Mouse (Mus musculus) brain, embryonic 14.5 days (tissue): ENCODE results near the gene Rcn3. TPM values are rescaled to one million over a fixed set of nuclear protein-coding genes. Genes with fewer than 3 reads are reported as not detected.
"Not testable (repeated sequence)": the region's sequence is repeated elsewhere in the genome, so short reads cannot be mapped to it uniquely, and the experiment has no call there.

Experiments
- DNase-seq: peaks from one replicate; pipeline ENCODE4 v3.0.0-alpha.2; 2011; ENCODE audit warnings: low read depth
- CTCF ChIP-seq: fragments of 200-500 bp; IDR thresholded peaks from 2 replicates; pipeline ENCODE4 v1.5.1; 2012; ENCODE audit warnings: inconsistent platforms, mild to moderate bottlenecking, moderate library complexity, borderline replicate concordance; ENCODE audit not compliant: insufficient read depth, insufficient read length; ENCODE audit errors: extremely low read depth
- POLR2A ChIP-seq: fragments of 200-500 bp; IDR thresholded peaks from 2 replicates; pipeline ENCODE4 v1.6.1; 2012; ENCODE audit warnings: mild to moderate bottlenecking, inconsistent platforms, borderline replicate concordance; ENCODE audit not compliant: poor library complexity, insufficient read depth, insufficient read length, severe bottlenecking; ENCODE audit errors: extremely low read depth
- polyA plus RNA-seq: library from polyadenylated mRNA; depleted of rRNA; stranded (reverse); fragments of >200 nt; gene quantifications from 2 replicates; pipeline ENCODE4 v1.2.3, GENCODE M21; 2012

The Rcn3 gene
- polyA plus RNA-seq, 1 experiment, result 101 TPM

DNA sequence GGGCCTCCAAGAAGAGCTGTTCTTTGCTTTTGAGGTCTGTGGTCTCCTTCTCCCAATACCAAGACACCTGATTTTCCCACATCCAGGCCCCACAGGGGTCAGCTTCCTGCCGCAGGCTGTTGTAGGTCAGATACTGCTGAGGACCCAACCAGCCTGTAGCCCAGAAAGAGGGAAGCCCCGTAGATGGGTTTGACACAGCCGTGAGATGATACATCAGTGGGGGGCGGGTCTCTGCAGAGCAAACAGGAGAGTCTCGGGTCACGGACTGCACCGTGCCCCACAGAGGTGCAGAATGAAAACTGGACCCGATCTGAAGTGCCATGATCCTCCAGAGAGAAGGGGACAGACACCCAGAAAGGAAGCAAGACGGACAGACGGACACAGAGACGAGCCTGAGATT lies 10.4 kb upstream of the Rcn3 start:
- DNase-seq, result no peak
- TF ChIP-seq CTCF (no peak), POLR2A (no peak)

DNA sequence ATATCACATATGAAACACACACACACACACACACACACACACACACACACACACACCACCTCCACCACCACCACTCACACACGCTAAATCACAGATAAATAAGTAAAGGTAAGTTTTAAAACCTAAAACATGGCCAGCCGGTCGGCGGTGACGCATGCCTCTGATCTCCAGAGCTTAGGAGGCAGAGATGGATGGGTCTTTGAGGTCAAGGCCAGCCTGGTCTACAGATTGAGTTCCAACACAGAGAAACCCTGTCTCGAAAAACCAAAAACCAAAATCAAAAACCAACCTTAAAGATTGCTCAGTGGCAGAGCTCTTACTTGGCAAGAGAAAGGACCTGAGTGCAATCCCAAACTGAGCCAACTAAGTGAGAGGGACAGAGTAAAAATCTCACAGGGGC lies 8.0 kb upstream of the Rcn3 start:
- TF ChIP-seq POLR2A, result no peak
- TF ChIP-seq CTCF, result no peak
- DNase-seq, result no peak

DNA sequence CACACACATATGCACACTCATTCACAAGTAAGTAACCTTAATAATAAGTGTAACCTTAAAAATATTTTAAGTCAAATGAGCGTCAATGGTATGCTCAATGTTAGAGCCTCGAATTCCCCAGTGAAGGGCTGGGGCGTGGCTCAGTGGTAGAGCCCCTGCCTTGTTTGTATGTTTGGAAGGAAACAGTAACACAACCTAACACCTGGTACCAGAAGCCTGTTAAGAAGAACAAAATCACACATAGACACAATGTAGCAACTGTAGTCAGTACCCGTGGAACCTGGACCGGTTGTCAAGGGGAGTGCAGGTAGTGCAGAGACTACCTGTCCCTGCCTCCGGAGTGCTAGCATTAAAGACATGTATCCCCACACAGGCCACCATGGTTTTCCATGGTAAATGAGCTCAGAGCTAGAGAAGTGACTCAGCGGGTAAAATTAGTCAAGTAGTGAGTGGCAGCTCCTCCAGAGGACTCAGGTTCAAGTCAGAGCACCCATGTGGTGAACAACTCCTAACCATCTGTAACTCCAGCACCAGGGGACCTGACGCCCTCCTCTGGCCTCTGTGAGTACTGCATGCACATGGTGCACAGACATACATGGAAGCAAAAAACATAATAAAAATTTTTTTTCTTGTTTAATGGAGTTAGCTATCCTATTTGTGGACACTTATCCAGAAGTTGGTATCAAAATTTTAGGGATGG lies 6.7 kb upstream of the Rcn3 start:
- DNase-seq, result no peak
- peak; percentile 32; the same call in 1 of the 2 replicates for TF ChIP-seq CTCF
- no peak for TF ChIP-seq POLR2A

DNA sequence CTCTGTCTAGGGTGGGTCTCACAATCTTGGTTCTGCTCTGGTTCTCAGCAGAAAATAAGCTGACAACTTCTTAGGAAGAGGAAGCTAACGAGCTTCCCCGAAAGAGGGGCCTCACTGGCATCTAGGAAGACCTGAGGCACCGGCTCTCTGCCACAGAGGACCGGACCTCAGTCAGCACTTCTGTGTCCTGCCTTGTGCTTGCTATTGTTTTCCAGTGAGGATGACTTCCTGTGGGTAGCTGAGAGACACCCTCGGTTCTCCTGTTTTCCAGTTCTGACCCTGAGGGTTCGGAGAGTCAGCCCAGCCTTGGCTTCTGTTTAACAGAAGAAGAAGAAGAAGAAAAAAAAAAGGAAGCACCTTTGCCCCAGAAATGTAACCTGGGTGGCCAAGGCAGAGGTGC lies 5.5 kb upstream of the Rcn3 start:
- TF ChIP-seq CTCF (no peak), POLR2A (no peak)
- no peak for DNase-seq

DNA sequence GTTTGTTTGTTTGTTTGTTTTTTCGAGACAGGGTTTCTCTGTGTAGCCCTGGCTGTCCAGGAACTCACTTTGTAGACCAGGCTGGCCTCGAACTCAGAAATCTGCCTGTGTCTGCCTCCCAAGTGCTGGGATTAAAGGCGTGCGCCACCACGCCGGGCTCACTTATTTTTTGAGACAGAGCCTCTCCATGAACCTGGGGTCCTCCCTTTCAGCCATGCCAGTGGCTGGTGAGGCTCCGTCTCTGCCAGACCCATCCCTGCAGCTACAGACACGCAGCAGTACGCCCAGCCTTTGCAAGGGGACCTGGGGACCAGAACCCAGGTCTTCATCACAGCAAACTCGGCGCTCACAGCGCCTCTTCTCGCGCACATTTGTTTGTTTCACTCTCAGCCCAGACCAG lies 3.9 kb upstream of the Rcn3 start:
- not testable (repeated sequence) for DNase-seq

DNA sequence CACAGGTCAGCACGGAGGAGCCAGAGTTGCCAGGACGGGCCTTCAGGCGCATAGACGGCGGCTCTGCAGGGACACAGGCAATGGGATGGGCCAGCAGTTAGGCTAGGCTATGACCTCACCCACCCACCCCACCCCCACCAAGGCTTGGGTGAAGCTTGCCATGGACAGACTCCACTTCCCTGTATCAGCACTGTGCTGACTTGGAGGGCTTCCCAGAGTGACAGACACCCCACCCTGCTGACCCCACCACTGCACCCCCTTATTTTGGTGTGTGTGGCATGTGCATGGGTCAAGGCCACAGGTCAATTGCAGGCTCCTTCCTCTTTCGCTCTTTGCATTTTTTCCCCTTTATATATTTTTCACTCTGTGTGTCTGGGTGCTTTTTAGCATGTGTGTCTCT lies 3.3 kb upstream of the Rcn3 start:
- DNase-seq, result no peak
- no peak for TF ChIP-seq POLR2A
- TF ChIP-seq CTCF, result no peak

DNA sequence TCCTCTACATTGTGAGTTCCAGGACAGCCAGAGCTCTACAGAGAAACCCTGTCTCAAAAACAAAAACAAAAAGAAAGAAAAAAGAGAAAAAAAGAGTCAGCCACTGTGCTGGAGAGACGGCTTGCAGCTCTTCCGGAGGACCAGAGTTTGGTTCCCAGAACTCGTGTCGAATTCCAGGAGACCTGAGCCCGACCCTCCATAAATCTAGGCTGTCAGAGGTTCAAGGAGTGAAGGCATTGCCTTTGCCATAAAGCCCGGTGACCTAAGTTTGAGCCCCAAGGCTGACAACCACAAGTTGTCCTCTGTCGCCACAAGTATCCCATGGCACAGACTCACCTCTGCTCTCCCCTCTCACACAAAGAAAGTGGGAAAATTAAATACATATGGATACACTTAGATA lies 2.1 kb upstream of the Rcn3 start:
- DNase-seq, result no peak
- TF ChIP-seq POLR2A, result no peak
- no peak for TF ChIP-seq CTCF

DNA sequence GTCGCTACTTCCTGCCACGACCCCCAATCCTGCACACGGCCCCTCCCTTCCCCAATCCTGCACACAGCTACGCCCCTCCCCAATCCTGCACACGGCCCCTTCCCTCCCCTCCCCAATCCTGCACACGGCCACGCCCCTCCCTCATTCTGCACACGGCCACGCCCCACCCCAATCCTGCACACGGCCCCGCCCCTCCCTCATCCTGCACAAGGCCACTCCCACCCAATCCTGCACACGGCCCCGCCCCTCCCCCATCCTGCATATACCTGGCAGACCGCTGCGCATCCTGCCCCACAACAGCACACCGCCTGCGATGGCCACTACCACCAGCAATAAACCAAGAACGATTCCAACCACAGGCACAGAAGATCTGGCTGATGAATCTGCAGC lies 1.5 kb upstream of the Rcn3 start:
- DNase-seq, result no peak
- TF ChIP-seq POLR2A, result no peak

DNA sequence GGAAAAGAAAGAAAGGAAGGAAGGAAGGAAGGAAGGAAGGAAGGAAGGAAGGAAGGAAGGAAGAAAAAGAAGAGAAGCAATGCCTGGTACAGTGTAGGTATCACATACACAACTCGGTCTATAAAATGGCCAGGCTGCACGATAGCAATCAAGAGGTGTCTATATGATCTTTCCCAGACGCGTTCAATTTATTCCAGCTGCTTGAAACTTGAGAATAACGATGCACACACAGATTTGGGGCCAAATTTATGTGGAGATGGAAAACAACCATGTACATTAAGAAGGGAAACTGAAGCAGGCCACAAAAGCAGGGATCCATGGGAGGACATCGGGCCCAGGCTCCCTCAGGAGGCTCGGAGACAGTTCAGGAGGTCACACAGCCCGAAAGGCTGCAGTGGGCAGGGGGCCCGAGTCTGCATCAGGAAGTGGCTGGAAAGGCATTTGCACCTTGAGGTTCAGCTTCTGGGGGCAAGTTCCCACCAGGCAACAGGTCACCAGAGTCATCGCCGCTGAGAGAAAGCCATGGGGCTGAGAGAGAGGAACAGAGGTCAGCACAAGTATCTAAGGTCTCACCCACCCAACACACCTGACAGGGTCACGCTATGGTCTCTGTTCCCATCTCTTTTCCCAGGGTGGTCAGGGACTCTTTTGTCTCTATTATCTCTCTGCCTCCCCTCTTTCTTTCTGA lies 951 bp upstream of the Rcn3 start:
- no peak for DNase-seq
- no peak for TF ChIP-seq POLR2A
- no peak for TF ChIP-seq CTCF

DNA sequence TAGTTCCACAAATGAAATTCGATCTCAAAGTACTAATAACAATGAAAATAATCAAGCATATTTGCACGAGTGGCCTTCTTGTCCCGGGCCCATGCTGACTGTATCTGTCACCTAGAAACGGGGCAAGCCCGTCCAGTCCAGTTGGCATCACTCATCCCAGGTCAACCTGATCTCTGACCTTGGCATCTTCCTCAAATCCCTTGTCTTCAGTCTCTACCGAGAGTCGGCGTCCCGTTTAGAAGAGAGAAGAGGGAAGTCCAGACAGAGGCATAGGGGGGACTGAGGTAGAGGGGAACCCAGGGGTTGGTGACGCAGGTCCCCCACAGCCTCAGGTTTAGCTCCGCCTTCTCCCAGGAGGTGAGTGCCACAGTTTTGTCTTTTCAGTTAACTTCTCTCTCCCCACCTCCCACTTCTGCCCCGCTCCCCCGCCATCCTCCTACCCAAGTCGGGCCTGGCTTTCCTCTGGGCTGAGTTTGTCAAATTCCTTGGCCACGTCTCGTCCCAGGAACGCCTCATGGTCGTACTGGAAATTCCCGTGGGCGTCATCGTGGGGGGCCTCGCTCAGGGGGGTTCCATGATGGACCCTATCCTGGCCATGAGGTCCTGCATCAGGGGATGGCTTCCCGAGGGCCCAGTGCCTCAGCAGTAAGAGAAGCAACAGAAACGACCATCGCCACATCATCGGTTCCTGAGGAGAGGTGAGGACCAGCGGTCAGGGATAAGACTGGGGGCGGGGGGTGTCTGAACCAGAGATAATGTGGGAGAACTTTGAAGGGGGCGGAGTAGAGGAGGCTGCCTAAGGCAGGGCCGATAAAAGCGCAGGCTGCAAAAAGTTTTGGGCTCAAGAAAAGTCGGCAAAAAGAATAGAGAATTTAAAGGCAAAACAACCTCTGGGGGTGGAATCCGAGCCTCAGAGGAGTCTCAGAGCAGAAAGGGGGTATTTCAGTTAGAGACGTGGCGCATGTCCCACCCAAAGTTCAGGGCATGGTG lies 725 bp downstream of the Rcn3 start:
- TF ChIP-seq POLR2A, result no peak
- no peak for TF ChIP-seq CTCF
- peak; percentile 19 for DNase-seq

DNA sequence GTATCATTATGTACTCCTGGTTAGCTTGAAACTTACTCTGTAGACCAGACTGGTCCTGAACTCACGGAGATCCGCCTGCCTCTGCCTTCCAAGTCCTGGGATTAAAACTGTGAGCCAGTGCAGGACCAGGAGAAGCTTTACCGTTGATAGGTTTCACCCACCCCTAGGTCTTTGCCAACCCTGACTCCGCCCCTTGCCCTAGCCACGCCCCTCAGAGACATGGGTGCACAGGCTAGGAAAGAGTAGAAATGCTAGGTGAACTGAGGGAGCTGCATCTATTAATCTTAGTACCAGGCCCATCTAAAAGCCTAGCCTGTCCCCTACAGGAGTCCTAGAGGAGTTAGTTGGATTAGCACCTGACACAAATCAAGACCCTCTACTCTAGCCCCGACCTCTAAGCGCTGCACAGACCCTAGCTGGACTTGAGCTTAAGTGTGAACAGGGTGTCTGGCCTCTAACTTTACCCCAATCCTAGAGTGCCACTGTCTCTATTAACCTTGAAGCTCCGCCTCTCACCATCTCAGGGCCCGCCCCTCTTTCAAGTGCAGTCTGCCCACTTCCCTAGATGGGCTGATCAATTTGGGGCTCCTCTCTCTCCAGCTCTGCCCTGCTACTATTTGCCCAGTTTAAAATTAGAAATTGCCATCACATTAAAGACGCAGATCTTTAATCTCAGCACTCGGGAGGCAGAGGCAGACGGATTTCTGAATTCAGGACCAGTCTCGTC lies 1.6 kb downstream of the Rcn3 start:
- no peak for DNase-seq
- TF ChIP-seq POLR2A, result no peak
- TF ChIP-seq CTCF, result no peak
